Mouse (Mus musculus) right cerebral cortex, postnatal 25 days (tissue): ENCODE data around the gene Rfxank.

Experiments used
- DNase-seq: peaks from one replicate; pipeline ENCODE4 v3.0.0; 2022

Rfxank gene

DNA sequence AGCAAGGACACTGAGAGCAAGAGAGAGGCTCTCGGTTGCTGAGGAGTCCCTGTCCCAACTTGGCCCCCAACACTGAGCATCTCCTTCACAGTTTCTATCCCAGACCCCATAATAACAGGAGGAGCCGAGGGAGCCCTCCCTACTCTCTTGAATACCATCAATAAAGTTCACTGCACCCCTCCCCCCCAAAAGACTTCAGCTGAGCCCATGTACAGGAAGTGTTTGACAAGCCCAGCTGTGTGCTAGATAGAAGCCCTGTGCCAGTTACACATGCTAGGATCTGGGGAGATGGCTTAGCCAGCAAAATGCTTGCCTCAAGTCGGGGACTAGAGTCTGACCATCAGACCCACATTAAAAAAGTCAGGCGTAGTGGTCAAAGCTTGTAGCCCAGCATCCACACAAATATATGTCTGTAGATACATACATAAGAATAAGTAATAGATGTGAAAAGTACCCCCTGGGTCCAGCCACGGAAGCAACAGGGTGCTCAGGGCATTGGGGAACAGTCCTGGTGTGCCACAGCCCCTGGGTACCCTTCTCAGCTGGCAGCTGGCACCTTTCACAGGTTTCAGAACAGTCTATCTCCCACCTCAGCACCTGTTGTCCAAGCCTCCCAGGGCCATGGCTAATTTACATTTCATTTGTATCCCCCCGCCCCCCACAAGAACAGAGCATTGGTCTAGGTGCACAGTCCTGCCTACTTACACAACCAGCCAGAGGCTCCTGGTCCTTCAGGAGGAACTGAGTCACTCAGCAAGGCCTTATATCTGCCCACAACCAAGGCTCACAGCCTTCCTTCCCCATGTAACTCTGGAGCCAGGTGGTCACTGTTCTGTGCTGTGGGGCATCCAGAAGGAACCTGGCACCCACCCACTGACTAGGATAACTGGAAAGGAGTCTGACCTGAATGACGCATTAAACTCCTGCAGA is 9.0 kb upstream of the Rfxank start:
- DNase-seq: no peak

- DNase-seq: no peak
Observed at GRCm38 (mm10) chr8:70139981-70140380, 1.0 kb upstream of the Rfxank start.

DNA sequence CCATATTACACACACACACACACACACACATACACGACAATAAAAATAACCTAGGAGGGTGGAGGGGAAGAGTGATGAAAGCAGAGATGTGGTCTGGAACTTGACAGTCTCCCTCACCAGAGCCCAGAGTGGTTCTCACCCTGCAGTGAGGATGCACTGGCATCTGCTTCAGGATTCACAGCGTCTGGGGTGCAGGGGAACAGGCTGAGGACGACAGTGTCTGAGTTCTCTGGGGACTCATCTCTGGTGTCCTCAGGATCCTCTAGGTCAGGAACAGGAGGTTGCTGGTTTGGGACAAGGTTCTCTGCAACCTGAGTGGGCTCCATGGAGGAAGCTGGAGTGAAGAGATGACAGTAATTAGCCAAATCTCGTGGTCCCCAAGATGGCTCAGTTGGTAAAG is 1.1 kb downstream of the Rfxank start:
- no peak for DNase-seq

DNA sequence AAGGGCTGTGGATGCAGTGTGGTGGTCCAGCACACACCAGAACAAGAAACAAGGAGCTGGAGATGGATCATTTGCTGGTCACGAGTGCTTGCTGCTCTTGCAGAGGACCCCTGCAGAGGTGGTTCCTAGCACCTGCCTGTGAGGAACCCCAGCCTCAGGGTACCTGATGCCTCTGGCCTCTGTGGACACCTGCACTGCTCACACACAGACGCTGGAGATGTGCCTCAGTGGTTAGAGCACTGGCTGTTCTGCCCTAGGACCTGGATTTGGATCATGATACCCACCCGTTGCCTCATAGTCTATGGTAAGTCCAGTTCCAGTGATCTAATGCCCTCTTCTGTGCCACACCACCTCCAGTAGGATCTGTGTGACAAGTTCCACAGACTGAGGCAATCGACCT is 2.4 kb downstream of the Rfxank start:
- no peak for DNase-seq

GRCm38 (mm10) chr8:70134931-70135330 is 4.0 kb downstream of the Rfxank start:
- DNase-seq: no peak

GRCm38 (mm10) chr8:70134086-70134485 is 4.9 kb downstream of the Rfxank start:
- no peak for DNase-seq

DNA sequence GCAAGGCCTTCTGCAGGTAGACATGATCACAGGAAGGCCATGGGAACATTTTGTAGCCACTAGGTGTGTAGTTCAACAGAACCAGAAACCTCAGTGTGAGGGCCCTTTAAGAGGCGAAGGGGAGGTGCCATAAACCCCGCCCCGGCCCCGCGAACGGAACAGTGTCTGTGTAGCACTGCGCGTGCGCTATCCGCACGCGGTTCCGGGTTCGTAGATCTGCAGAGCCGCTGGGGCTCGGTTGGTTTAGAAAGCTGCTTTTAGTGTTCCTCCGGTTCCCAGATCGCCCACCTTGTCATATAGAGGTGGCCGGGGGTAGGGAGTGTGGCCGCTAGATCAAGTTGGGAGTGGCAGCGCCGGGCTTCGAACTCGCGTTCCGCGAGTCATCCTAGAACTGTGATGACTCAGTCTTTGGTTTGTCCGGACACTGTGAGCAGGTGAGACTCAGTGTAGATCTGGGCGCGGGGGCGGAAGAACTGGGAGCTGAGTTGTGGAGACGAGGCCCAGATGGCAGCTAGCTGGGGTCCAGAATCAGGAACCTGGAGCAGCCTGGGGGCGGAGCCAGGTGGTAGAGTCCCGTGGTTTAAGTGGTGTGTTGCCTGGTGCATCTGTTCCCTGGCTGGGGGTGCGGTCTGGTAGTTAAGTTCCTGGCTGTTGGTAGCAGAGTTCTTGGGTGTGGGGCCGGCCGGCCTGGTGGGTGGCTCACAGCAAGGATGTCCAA is 7.6 kb downstream of the Rfxank start, which contains the start of gene Nr2c2ap:
Gene Nr2c2ap, plus strand, starts transcription at position 168 of the 718 bp plus-strand sequence.
- peak; percentile 79 for DNase-seq

DNA sequence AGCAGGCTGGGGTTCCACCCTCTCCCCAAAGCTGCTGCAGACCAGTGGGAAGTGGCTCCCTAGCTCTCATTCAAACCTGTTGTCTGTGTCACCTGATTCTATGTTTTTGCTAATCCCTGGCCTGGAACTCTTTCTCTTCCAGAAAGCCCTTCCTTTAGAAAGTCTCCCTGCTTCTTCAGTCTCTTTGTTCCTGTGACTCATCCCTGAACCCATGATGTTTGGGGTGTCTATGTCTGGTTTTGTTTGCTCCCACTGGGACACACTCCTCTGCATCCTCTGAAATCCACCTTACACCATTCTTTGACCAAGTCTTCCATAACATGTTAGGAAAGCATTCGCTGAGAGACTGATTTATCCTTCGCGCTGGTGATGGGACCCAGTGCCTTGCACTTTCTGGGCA is 8.9 kb downstream of the Rfxank start:
- no peak for DNase-seq

DNA sequence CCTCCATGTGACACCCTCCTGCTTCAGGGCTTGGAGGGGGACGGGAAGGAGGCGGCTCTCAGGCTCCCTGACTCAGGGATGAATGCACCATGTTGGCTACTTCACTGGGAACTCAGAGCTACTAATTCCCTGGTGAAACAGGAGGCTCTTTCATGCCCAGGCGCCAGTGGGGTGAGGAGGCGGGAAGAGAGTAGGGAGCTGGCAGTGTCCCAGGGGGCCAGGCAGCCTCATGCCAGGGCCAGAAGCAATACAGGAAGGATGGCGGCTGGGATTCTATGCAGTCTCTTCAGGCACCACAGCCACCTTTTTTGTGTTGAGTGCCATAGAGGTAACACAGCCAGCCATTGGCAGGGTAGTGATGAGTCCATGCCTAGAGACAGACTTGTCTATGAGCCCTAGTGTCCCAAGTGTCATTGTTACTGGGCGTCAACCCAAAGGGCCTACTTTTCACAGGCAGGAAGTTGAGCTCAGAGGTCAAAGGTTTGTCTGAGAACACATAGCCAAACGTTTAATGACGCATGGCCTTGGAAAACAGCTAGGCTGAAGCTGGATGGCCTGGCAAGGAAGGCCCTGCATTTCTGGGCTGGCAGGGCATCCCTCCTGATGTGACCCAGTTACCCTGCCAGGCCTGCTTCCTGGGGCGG is 9.5 kb downstream of the Rfxank start:
- DNase-seq: peak; percentile 66

GRCm38 (mm10) chr8:70128435-70128834 is 10.5 kb downstream of the Rfxank start:
- no peak for DNase-seq

- DNase-seq: no peak
Observed at GRCm38 (mm10) chr8:70124992-70125391, 14.0 kb downstream of the Rfxank start.

GRCm38 (mm10) chr8:70122863-70123262 is 16.1 kb downstream of the Rfxank start:
- DNase-seq: no peak

DNA sequence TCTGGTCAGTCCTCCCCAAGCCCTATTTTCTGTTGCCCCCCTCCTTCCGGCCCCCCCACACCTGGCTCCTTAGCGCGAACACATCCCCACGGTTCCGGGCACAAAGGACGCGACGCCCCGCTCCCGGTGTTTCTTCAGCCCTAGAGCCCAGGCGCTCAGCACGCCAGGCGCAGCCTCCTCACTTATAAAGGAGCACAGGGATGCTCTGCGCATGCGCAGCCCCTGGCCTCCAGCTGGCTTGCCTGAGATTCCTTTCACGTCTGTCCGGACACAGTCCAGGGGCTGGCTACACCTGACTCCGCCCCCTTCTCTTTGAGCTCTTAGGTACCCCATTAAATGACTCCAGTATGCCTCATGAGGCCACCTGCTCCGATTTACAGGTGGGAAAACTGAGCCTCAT is 18.3 kb downstream of the Rfxank start, which contains the start of gene Ncan:
Gene Ncan, minus strand, starts transcription at position 207 of the 400 bp plus-strand sequence.
- peak; percentile 90 for DNase-seq

GRCm38 (mm10) chr8:70118726-70119700 is 19.9 kb downstream of the Rfxank start:
- peak; percentile 76 for DNase-seq

DNA sequence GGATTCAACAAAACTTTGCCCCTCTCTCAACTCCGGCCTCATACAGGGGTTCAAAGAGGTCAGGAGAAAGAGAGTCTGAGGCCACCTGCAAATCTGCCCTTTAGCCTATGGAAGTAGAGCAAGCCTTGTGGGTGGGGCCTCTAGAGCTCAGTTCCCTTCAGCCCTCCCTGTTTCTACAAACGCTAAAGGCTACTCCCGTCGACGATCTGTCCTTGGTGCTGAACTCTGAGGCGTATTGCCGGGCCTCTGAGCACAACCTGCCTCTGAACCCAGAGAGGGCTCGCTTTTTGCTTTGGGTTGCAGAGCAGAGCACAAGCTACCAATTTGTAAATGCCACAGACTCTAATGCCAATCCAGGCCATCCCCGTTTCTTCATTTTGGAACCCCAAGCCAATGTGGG is 21.3 kb downstream of the Rfxank start:
- DNase-seq: no peak

GRCm38 (mm10) chr8:70114892-70115291 is 24.1 kb downstream of the Rfxank start:
- no peak for DNase-seq

DNA sequence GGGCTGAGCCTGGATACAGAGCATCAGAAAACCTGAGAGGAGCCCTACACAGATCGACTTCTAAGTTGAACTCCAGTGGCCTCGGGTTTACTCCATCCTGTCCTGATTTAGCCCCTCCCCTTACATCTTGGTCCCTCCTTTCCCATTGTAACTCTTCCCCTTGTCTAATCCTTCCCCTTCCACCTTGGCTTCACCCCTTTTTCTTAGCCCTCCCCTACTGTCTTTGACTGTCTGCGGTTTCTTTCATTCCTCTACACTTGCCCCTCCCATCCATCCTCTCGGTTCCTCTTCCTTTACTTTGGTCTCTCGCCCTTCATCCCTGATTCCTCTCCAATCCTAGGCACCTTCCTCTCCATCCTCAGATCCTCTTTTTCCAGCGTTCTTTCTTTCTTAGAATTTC is 24.5 kb downstream of the Rfxank start:
- no peak for DNase-seq

GRCm38 (mm10) chr8:70112401-70113016 is 26.4 kb downstream of the Rfxank start:
- no peak for DNase-seq

GRCm38 (mm10) chr8:70111192-70111795 is 27.7 kb downstream of the Rfxank start:
- DNase-seq: no peak

DNA sequence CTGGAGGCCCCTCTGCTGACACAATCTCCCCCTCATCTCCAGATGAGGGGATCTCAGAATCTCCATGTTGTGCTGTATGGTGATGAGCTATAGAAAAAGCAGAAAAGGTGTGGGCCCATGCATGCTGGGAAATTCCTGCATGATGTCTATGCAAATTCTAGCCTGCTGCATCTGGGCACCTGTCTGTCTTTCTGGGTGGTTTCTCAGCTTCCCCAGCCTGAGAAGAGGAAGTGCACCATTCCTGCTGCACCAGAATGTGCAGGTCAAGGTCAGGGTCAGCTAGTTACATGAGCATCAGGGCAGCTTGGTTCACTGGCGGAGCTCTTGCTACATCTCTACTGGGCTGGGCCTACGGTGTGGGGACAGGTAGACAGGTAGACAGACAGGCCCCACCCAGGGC is 28.5 kb downstream of the Rfxank start:
- no peak for DNase-seq

GRCm38 (mm10) chr8:70104922-70105321 is 34.0 kb downstream of the Rfxank start:
- no peak for DNase-seq
